Mouse (Mus musculus) embryonic facial prominence, embryonic 11.5 days (tissue): ENCODE measurements at regions not wholly inside any gene's neighbourhood (a gene's known extent, or its start where the extent isn't known, plus 50 kb on each side); places are given as distances from the start of the nearest gene placed in this dataset.

Experiments
- ATAC-seq: fragments of 200-750 bp; cut with Nextera tagmentation; replicated peaks from 2 replicates; pipeline ENCODE4 v1.8.0; 2017; ENCODE audit warnings: low read depth; ENCODE audit not compliant: insufficient number of reproducible peaks, low FRiP score, low TSS enrichment
- DNase-seq: peaks from one replicate; pipeline ENCODE4 v3.0.0-alpha.2; 2015; ENCODE audit warnings: low spot score
- H3K27ac ChIP-seq: fragments of 300-500 bp; sonication (generic); replicated peaks from 2 replicates; pipeline ENCODE4 v1.5.1; 2014; ENCODE audit warnings: mild to moderate bottlenecking, low read depth, low read length, control low read depth
- H3K27me3 ChIP-seq: fragments of 300-500 bp; sonication (generic); 2 replicates; pipeline ENCODE4 v1.6.1; 2014; ENCODE audit warnings: mild to moderate bottlenecking, low read length, moderate library complexity, mixed read lengths; ENCODE audit not compliant: control insufficient read depth, insufficient read depth
- H3K36me3 ChIP-seq: fragments of 300-500 bp; sonication (generic); replicated peaks from 2 replicates; pipeline ENCODE4 v1.6.1; 2014; ENCODE audit warnings: low read depth, mild to moderate bottlenecking, low read length, moderate library complexity, mixed read lengths; ENCODE audit not compliant: control insufficient read depth, insufficient read depth
- H3K4me1 ChIP-seq: fragments of 300-500 bp; sonication (generic); 2 replicates; pipeline ENCODE4 v1.6.1; 2014; ENCODE audit warnings: low read length, mixed read lengths; ENCODE audit not compliant: control insufficient read depth, insufficient read depth
- H3K4me2 ChIP-seq: fragments of 300-500 bp; sonication (generic); 2 replicates; pipeline ENCODE4 v1.6.1; 2014; ENCODE audit warnings: low read depth, mild to moderate bottlenecking, control low read depth, low read length, moderate library complexity
- H3K4me3 ChIP-seq: fragments of 300-500 bp; sonication (generic); 2 replicates; pipeline ENCODE4 v1.5.1; 2014; ENCODE audit warnings: low read depth, low read length, control low read depth
- H3K9ac ChIP-seq: fragments of 300-500 bp; sonication (generic); replicated peaks from 2 replicates; pipeline ENCODE4 v1.6.1; 2014; ENCODE audit warnings: mild to moderate bottlenecking, control low read depth, low read length
- H3K9me3 ChIP-seq: fragments of 300-500 bp; sonication (generic); replicated peaks from 2 replicates; pipeline ENCODE4 v1.6.1; 2016; ENCODE audit warnings: mild to moderate bottlenecking, low read length, inconsistent platforms, mixed read lengths; ENCODE audit not compliant: control insufficient read depth
- WGBS: fragments of 180-500 bp; shearing (Covaris S2); extraction: QIAGEN DNeasy Blood & Tissue Kit; methylation state at CpG from one replicate; pipeline ENCODE4 v1.1.7; 2014; 5-methylcytosine and 5-hydroxymethylcytosine counted together

GRCm38 (mm10) chr16:77166722-77167121, 153.2 kb downstream of the Usp25 start:
- Histone ChIP-seq H3K9me3 (no peaks in the 10 kb centered on the region), H3K27ac (no peak overlapping the region), H3K36me3 (no peaks in the 10 kb centered on the region), H3K4me2 (no peak overlapping the region), H3K4me1 (no peaks in the 10 kb centered on the region), H3K27me3 (no peaks in the 10 kb centered on the region), H3K4me3 (no peak overlapping the region), H3K9ac (no peak overlapping the region)
- ATAC-seq (no peak), DNase-seq (no peak)
- WGBS = 53% methylated on average over 4 of the region's 4 CpGs

- Histone ChIP-seq H3K9ac (no peak overlapping the region), H3K27me3 (no peaks in the 10 kb centered on the region), H3K9me3 (no peaks in the 10 kb centered on the region), H3K4me1 (no peaks in the 10 kb centered on the region), H3K27ac (no peak overlapping the region), H3K4me3 (no peak overlapping the region), H3K4me2 (no peak overlapping the region), H3K36me3 (no peaks in the 10 kb centered on the region)
- 15% methylated on average over 8 of the region's 8 CpGs for WGBS
- DNase-seq (peak; percentile 40), ATAC-seq (no peak)
Measured at GRCm38 (mm10) chr16:77173026-77173692, 159.7 kb downstream of the Usp25 start.

DNA sequence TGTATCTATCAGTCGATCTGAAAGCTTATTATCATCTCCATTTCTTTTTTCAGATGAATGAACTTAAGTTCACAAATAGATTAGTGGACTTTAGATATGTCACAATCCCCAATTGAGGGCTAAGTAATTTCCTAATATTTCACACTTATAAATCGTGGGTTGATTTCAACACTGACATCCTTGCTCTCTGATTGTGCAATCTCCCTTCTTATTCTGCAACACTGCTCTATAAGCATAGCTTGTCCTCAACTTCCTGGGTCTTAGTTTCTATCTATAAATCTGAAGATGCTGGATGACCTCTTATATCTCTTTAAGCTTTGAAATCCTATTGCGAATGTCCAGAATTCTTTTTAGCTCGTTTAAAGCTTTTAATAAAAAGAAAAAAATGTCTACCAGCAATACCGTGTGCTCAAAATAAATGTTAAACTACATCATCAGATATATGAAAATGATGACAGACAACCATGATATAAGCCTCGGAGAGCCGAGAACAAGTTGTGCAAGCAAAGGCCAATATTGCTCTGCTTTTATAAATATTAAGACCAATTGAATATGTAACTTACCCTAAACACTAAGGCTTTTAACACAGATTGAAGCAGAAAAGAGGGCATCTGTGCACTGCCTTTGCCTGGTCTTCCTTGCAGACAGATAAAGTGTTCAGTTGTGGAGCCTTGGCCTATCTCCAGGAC, 161.4 kb downstream of the Usp25 start:
- WGBS = 88% methylated on average over 7 of the region's 7 CpGs
- ATAC-seq = no peak

GRCm38 (mm10) chr16:77180990-77181389, 167.5 kb downstream of the Usp25 start:
- WGBS = 80% methylated on average over 2 of the region's 2 CpGs
- no peak overlapping the region for H3K27ac ChIP-seq
- no peaks in the 10 kb centered on the region for H3K4me1 ChIP-seq
- H3K4me2 ChIP-seq = no peak overlapping the region
- H3K9me3 ChIP-seq = no peaks in the 10 kb centered on the region
- no peak for DNase-seq
- no peaks in the 10 kb centered on the region for H3K27me3 ChIP-seq
- ATAC-seq = no peak
- no peaks in the 10 kb centered on the region for H3K36me3 ChIP-seq
- no peak overlapping the region for H3K9ac ChIP-seq
- no peak overlapping the region for H3K4me3 ChIP-seq

More for the DNA sequence above, 161.4 kb downstream of the Usp25 start:
- DNase-seq = no peak
- Histone ChIP-seq H3K27me3 (no peaks in the 10 kb centered on the region), H3K27ac (no peak overlapping the region), H3K4me1 (no peaks in the 10 kb centered on the region), H3K4me2 (no peak overlapping the region), H3K36me3 (no peaks in the 10 kb centered on the region), H3K4me3 (no peak overlapping the region), H3K9me3 (no peaks in the 10 kb centered on the region), H3K9ac (no peak overlapping the region)
